Mouse (Mus musculus) retina, postnatal 7 days (tissue): ENCODE measurements around the gene Clstn1.
A peak's percentile ranks its signal among the peaks of the same experiment; 100 is the strongest.

Source experiments
- DNase-seq: peaks from one replicate; pipeline ENCODE4 v3.0.0-alpha.2; 2012; ENCODE audit warnings: low read depth, low spot score

Gene Clstn1

GRCm38 (mm10) chr4:149634157-149634556 is 47.9 kb downstream of the Clstn1 start:
- no peak for DNase-seq

DNA sequence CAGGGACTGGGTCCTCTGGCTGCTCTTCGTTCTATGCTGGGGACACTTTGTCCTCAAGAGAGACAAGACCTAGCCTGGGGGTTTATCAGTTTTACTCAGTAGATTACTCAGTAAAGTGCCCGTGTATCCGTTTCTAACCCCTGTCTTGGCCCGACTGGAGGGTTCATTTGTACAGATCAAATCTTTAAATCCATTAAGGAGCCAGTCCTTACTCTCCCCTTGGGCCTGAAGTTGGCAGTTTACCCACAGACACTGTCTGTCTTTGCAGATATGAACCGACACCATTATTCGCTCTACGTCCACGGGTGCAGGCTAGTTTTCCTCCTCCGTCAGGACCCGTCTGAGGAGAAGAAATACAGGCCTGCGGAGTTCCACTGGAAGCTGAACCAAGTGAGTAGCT is 48.7 kb downstream of the Clstn1 start:
- DNase-seq, result no peak

GRCm38 (mm10) chr4:149635915-149636415 is 49.7 kb downstream of the Clstn1 start:
- no peak for DNase-seq

DNA sequence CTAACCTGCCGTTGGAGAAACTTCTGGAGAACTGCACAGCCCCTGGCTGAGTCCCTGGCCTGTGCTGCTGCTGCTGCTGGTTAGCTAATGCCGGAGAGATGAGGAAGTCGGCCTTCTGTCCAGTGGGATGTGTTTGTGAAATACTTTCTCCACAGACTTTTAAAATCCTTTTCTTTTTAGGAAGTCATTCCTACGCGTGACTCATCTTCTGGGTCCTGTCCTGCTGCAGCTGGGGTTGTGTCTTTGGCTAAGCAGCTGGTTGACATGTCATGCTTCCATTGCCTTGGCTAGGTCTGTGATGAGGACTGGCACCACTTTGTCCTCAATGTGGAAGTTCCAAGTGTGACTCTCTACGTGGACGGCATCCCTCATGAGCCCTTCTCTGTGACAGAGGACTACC is 51.7 kb downstream of the Clstn1 start:
- DNase-seq, result no peak

- no peak for DNase-seq
Measured at GRCm38 (mm10) chr4:149640831-149641230, 54.6 kb downstream of the Clstn1 start.

DNA sequence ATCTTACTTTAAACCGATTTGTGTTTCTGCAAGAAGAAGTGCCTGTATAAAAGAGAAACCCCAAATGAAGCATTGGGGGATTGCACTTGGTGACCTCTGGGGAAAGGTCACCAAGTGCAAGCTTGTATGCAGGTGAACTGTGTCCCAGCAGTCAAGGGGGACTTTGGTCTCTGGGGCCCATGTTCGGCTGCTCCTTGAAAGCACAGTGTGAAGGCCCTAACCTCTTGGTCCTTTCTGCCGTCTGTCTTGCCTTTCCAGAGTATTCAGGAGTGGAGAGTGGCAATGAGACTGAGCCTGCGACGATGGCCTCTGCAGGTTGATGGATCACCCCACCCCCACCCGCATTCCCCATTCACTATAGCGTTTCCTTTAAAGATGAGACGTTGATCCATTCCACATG is 55.1 kb downstream of the Clstn1 start:
- DNase-seq, result no peak

GRCm38 (mm10) chr4:149641956-149642355 is 55.7 kb downstream of the Clstn1 start:
- DNase-seq, result no peak

GRCm38 (mm10) chr4:149645761-149646160 is 59.5 kb downstream of the Clstn1 start:
- no peak for DNase-seq

- no peak for DNase-seq
Measured at GRCm38 (mm10) chr4:149648031-149648805, 62.0 kb downstream of the Clstn1 start.

DNA sequence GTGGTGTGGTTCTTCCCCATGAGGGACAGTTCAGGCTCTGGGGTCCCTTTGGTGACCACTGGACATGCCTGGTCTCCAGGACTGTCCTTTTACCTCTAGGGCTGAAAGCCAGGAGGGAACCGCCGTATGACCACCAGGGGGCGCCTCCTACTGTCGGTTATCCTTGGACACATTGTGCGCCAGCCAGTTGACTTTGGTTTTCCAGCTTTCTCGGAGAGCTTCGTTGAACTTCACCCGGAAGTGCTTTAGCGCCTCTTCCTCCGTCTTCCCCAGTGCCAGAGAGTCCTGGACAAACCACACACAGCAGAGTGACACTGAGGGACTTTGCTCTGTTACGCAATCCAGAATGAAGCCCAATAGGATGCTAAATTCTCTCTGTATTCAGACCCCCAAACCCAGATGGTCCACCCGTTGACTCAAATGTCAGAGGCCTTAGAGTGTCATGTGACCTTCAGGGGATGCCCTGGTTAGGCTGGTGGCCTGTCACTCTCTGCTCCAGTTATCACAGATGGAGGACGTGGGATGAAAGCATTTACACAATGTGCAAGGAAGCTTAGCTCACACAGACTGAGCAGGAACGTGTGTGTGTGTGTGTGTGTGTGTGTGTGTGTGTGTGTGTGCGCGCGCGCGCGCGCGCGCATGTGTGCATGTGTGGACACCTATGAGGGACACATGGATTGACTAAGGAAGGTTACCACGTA is 64.4 kb downstream of the Clstn1 start:
- peak; percentile 60 for DNase-seq

DNA sequence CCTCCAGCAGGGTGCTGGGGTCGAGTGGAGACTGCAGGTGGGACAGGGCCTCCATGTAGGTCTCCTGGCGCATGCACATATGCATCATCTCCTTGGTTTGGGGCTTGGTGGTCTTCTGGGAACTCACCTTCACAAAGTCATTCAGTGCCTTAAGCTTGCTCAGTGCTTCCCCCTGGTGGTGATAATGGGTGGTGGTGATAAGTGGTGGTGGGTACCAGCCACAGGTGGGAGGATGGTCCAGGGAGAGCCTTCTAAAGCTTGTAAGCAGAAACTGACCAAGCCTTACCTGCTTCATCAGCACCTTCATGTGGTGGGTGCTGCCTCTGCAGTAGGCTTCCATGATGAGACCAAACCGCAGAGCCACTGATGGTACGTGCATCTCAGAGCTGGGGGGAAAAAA is 68.0 kb downstream of the Clstn1 start:
- peak; percentile 38 for DNase-seq

- DNase-seq, result no peak
Measured at GRCm38 (mm10) chr4:149657858-149658416, 71.7 kb downstream of the Clstn1 start.

DNA sequence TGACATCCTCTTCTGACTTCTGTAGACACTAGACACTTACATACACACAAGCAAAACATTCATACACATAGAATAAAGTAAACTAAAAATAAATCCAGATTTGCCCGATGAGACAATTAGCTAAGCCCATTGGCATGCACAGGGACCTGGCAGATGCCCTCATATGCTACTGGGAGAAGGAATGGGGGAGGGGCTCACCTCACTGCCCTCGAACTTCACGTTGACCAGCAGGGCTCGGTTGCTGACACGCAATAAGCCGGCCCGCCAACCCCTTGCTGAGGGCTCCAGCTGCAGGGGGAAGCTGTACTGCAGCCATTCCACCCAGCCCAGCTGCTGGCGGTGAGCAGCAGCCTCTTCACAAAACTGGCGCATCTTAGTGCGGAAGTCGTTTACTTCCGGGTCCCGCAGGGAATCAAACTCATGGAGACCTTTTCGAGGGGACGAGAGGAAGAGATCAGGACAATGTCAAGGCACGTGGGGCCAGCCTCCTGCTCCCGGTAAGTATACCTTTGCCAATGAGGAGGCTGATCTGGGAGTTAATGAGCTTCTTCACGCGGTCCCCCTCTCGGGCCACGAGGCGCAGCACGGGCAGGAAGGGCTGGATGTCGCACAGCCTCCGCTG is 73.3 kb downstream of the Clstn1 start:
- DNase-seq, result no peak

- no peak for DNase-seq
Measured at GRCm38 (mm10) chr4:149660598-149660997, 74.3 kb downstream of the Clstn1 start.

DNA sequence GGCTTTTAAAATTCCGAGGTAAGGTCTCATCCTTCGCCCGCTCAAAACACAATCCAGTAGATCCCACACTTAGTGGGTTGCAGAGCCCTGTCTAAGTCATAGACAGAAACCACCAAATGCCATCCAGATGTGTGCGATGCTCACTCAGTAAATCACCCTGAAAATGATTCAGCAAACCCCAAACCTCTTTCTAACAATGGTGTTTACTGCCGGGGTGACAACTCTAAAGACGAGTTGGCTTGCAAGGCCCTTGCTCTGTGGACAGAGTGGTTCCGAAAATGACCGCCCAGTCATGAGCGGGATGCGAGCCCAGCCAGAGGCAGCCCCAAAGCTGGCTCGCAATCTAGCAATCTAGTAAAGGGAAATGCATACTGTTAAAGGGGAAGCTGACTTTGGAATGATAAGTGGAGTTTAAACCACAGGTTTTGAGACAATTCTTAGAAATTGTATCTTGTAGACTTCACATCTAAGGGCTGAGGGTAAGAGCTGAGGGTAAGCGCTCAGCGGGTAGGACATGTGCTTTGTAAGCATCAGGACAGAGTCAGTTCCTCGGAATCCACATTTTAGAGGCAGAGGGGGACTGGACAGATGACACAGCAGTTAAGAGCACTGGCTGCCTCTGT is 75.8 kb downstream of the Clstn1 start:
- DNase-seq, result no peak

DNA sequence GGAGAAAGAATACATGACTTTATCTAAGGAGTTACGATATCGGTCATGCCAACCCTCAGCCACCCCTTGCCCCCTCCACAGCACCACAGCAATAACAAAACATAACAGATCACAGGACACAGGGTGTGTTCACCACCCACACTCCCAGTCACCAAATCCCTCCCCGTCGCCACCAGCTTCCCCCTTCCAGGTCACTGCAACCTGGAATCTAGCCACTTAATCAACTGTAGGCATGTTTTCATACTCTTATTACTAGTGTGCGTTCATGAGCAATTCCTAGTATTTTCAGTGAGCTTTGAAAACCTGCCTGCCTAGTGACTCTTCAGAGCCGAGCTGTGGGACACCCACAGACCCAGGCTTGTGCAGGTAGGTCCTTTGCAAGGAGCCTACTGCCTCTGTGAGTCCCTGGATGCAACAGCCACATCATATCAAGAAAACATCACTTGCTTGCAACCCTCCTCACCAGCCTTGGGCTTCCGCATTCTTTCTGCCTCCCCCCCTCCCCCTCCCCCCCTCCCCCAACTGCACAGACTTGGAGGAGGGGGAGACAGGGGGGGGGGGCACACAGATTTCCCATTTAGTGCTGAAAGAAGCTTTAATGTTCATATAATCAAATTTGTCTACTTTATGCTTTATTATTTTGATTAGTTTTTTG is 77.7 kb downstream of the Clstn1 start:
- no peak for DNase-seq

- DNase-seq, result no peak
Measured at GRCm38 (mm10) chr4:149665016-149665691, 78.9 kb downstream of the Clstn1 start.

GRCm38 (mm10) chr4:149665692-149666090 is 79.4 kb downstream of the Clstn1 start:
- no peak for DNase-seq

DNA sequence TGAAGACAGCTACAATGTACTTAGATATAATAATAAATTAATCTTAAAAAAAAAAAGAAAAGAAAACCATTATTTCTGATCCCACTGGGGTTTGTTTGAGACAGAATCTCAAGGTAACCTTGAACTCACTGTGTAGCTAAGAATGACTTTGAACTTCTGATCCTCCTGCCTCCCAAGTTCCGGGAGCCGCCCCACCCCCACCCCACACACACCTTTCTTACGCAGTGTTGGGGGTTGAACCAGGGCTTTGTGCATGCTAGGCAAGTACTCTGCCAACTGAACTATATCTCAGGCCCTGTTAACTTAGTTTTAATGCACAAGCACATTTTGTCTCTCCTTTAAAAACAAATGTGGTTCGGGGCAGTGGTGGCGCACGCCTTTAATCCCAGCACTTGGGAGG is 84.9 kb downstream of the Clstn1 start:
- DNase-seq, result no peak

- no peak for DNase-seq
Measured at GRCm38 (mm10) chr4:149672747-149673146, 86.5 kb downstream of the Clstn1 start.
